Mouse (Mus musculus) heart, embryonic 12.5 days (tissue): ENCODE measurements at regions not wholly inside any gene's neighbourhood (a gene's known extent, or its start where the extent isn't known, plus 50 kb on each side); places are given as distances from the start of the nearest gene placed in this dataset.
A peak's percentile ranks its signal among the peaks of the same experiment; 100 is the strongest.

Experiments
- ATAC-seq: fragments of 200-750 bp; cut with Nextera tagmentation; 2 replicates; pipeline ENCODE4 v1.8.0; 2017; ENCODE audit warnings: moderate TSS enrichment, moderate library complexity; ENCODE audit not compliant: insufficient number of reproducible peaks, low FRiP score
- H3K27ac ChIP-seq: fragments of 300-500 bp; sonication (generic); 2 replicates; pipeline ENCODE4 v1.5.1; 2016; ENCODE audit warnings: mild to moderate bottlenecking, moderate library complexity; ENCODE audit not compliant: poor library complexity, severe bottlenecking
- H3K27me3 ChIP-seq: fragments of 300-500 bp; sonication (generic); replicated peaks from 2 replicates; pipeline ENCODE4 v1.6.1; 2016; ENCODE audit warnings: mild to moderate bottlenecking, moderate library complexity
- H3K36me3 ChIP-seq: fragments of 300-500 bp; sonication (generic); 2 replicates; pipeline ENCODE4 v1.6.1; 2016; ENCODE audit warnings: mild to moderate bottlenecking, moderate library complexity
- H3K4me1 ChIP-seq: fragments of 300-500 bp; sonication (generic); replicated peaks from 2 replicates; pipeline ENCODE4 v1.6.1; 2016; ENCODE audit warnings: mild to moderate bottlenecking
- H3K4me2 ChIP-seq: fragments of 300-500 bp; sonication (generic); 2 replicates; pipeline ENCODE4 v1.6.1; 2016; ENCODE audit warnings: mild to moderate bottlenecking, moderate library complexity
- H3K4me3 ChIP-seq: fragments of 300-500 bp; sonication (generic); 2 replicates; pipeline ENCODE4 v1.5.1; 2016; ENCODE audit warnings: mild to moderate bottlenecking
- H3K9ac ChIP-seq: fragments of 300-500 bp; sonication (generic); 2 replicates; pipeline ENCODE4 v1.6.1; 2016; ENCODE audit warnings: mild to moderate bottlenecking, moderate library complexity
- H3K9me3 ChIP-seq: fragments of 300-500 bp; sonication (generic); replicated peaks from 2 replicates; pipeline ENCODE4 v1.6.1; 2016; ENCODE audit warnings: mild to moderate bottlenecking, moderate library complexity
- WGBS: fragments of 180-500 bp; shearing (Covaris S2); methylation state at CpG from one replicate; pipeline ENCODE4 v1.1.7; 2016; 5-methylcytosine and 5-hydroxymethylcytosine counted together

GRCm38 (mm10) chr13:42518686-42519085, 161.7 kb upstream of the Phactr1 start:
- no peaks in the 10 kb centered on the region for H3K36me3 ChIP-seq
- H3K27ac ChIP-seq = no peak overlapping the region
- ATAC-seq = no peak
- H3K4me2 ChIP-seq = no peak overlapping the region
- H3K9ac ChIP-seq = no peak overlapping the region
- no peak overlapping the region for H3K4me3 ChIP-seq
- H3K27me3 ChIP-seq = no peaks in the 10 kb centered on the region
- no peaks in the 10 kb centered on the region for H3K9me3 ChIP-seq
- H3K4me1 ChIP-seq = 0 out of 2 replicates have a peak, but pooled peaks cover 2% of the 10 kb centered on the region
- 59% methylated on average over 4 of the region's 4 CpGs for WGBS

GRCm38 (mm10) chr13:42522553-42522952, 157.9 kb upstream of the Phactr1 start:
- no peak overlapping the region for H3K4me3 ChIP-seq
- H3K27ac ChIP-seq = no peak overlapping the region
- no peak overlapping the region for H3K9ac ChIP-seq
- ATAC-seq = no peak
- H3K27me3 ChIP-seq = no peaks in the 10 kb centered on the region
- H3K4me2 ChIP-seq = no peak overlapping the region
- peaks cover 22% of the 10 kb centered on the region for H3K4me1 ChIP-seq
- H3K9me3 ChIP-seq = no peaks in the 10 kb centered on the region
- H3K36me3 ChIP-seq = no peaks in the 10 kb centered on the region

- Histone ChIP-seq H3K4me1 (peaks cover 22% of the 10 kb centered on the region), H3K4me2 (0 out of 2 replicates have a peak overlapping the region, but pooled peaks have one; percentile 30), H3K27ac (peak overlapping the region; percentile 82), H3K27me3 (no peaks in the 10 kb centered on the region), H3K36me3 (no peaks in the 10 kb centered on the region), H3K9me3 (no peaks in the 10 kb centered on the region), H3K9ac (no peak overlapping the region), H3K4me3 (no peak overlapping the region)
- WGBS = 11% methylated on average over 4 of the region's 4 CpGs
- ATAC-seq = peak; percentile 36
Observed at GRCm38 (mm10) chr13:42526163-42526562, 154.3 kb upstream of the Phactr1 start.

- peak overlapping the region; percentile 82 for H3K27ac ChIP-seq
- H3K36me3 ChIP-seq = no peaks in the 10 kb centered on the region
- H3K4me3 ChIP-seq = no peak overlapping the region
- no peak for ATAC-seq
- whole genome bisulfite sequencing = 26% methylated on average over 8 of the region's 8 CpGs
- no peak overlapping the region for H3K4me2 ChIP-seq
- H3K27me3 ChIP-seq = no peaks in the 10 kb centered on the region
- peaks cover 22% of the 10 kb centered on the region for H3K4me1 ChIP-seq
- H3K9me3 ChIP-seq = no peaks in the 10 kb centered on the region
- no peak overlapping the region for H3K9ac ChIP-seq
Observed at GRCm38 (mm10) chr13:42526966-42527365, 153.5 kb upstream of the Phactr1 start.

GRCm38 (mm10) chr13:42528169-42528568, 152.3 kb upstream of the Phactr1 start:
- WGBS = 77% methylated on average over 2 of the region's 2 CpGs
- H3K9ac ChIP-seq = no peak overlapping the region

GRCm38 (mm10) chr13:42536501-42537210, 143.8 kb upstream of the Phactr1 start:
- WGBS = 55% methylated on average over 7 of the region's 7 CpGs
- no peak for ATAC-seq

More at GRCm38 (mm10) chr13:42528169-42528568, 152.3 kb upstream of the Phactr1 start:
- Histone ChIP-seq H3K4me1 (peaks cover 22% of the 10 kb centered on the region), H3K9me3 (no peaks in the 10 kb centered on the region), H3K4me2 (no peak overlapping the region), H3K27me3 (no peaks in the 10 kb centered on the region), H3K27ac (no peak overlapping the region), H3K36me3 (no peaks in the 10 kb centered on the region), H3K4me3 (no peak overlapping the region)
- ATAC-seq = no peak

GRCm38 (mm10) chr13:42538046-42538445, 142.4 kb upstream of the Phactr1 start:
- Histone ChIP-seq H3K4me1 (no peaks in the 10 kb centered on the region), H3K27me3 (no peaks in the 10 kb centered on the region), H3K9me3 (0 out of 2 replicates have a peak, but pooled peaks cover 5% of the 10 kb centered on the region), H3K4me2 (no peak overlapping the region), H3K36me3 (no peaks in the 10 kb centered on the region), H3K4me3 (no peak overlapping the region), H3K27ac (no peak overlapping the region), H3K9ac (no peak overlapping the region)
- 63% methylated on average over 2 of the region's 2 CpGs for WGBS
- no peak for ATAC-seq

More at GRCm38 (mm10) chr13:42536501-42537210, 143.8 kb upstream of the Phactr1 start:
- Histone ChIP-seq H3K4me2 (no peak overlapping the region), H3K4me1 (no peaks in the 10 kb centered on the region), H3K36me3 (no peaks in the 10 kb centered on the region), H3K9ac (no peak overlapping the region), H3K9me3 (0 out of 2 replicates have a peak, but pooled peaks cover 5% of the 10 kb centered on the region), H3K27me3 (no peaks in the 10 kb centered on the region), H3K27ac (no peak overlapping the region), H3K4me3 (no peak overlapping the region)

- Histone ChIP-seq H3K27me3 (no peaks in the 10 kb centered on the region), H3K9ac (no peak overlapping the region), H3K4me3 (no peak overlapping the region), H3K4me2 (no peak overlapping the region), H3K36me3 (no peaks in the 10 kb centered on the region), H3K9me3 (0 out of 2 replicates have a peak, but pooled peaks cover 5% of the 10 kb centered on the region), H3K4me1 (peaks cover 10% of the 10 kb centered on the region), H3K27ac (no peak overlapping the region)
- ATAC-seq = no peak
- WGBS = 62% methylated on average over 4 of the region's 4 CpGs
Observed at GRCm38 (mm10) chr13:42544536-42545094, 135.8 kb upstream of the Phactr1 start.

GRCm38 (mm10) chr13:42546389-42546788, 134.0 kb upstream of the Phactr1 start:
- Histone ChIP-seq H3K27me3 (no peaks in the 10 kb centered on the region), H3K27ac (no peak overlapping the region), H3K4me2 (no peak overlapping the region), H3K36me3 (no peaks in the 10 kb centered on the region), H3K9ac (no peak overlapping the region), H3K4me3 (no peak overlapping the region), H3K4me1 (peaks cover 16% of the 10 kb centered on the region), H3K9me3 (no peaks in the 10 kb centered on the region)
- WGBS = 69% methylated on average over 4 of the region's 4 CpGs
- no peak for ATAC-seq

GRCm38 (mm10) chr13:42546851-42547250, 133.6 kb upstream of the Phactr1 start:
- no peak for ATAC-seq
- Histone ChIP-seq H3K4me2 (no peak overlapping the region), H3K9me3 (no peaks in the 10 kb centered on the region), H3K27ac (no peak overlapping the region), H3K4me1 (peaks cover 16% of the 10 kb centered on the region), H3K27me3 (no peaks in the 10 kb centered on the region), H3K4me3 (no peak overlapping the region), H3K9ac (no peak overlapping the region), H3K36me3 (no peaks in the 10 kb centered on the region)
- 88% methylated on average over 10 of the region's 10 CpGs for WGBS

- no peak for ATAC-seq
- 32% methylated on average over 5 of the region's 5 CpGs for WGBS
- peaks cover 16% of the 10 kb centered on the region for H3K4me1 ChIP-seq
- H3K9ac ChIP-seq = no peak overlapping the region
- H3K4me2 ChIP-seq = no peak overlapping the region
- peak overlapping the region; percentile 64 for H3K27ac ChIP-seq
- no peaks in the 10 kb centered on the region for H3K9me3 ChIP-seq
- H3K27me3 ChIP-seq = no peaks in the 10 kb centered on the region
- H3K4me3 ChIP-seq = no peak overlapping the region
- no peaks in the 10 kb centered on the region for H3K36me3 ChIP-seq
Observed at GRCm38 (mm10) chr13:42549021-42549559, 131.3 kb upstream of the Phactr1 start.
